Comparison of ENCODE assay signal across 21 mouse cellular contexts in genomic region chr14:62248345-62248744, GRCm38 (mm10). TPM values are rescaled to one million over a fixed set of nuclear protein-coding genes. Genes with fewer than 3 reads are reported as not detected.
A peak's percentile ranks its signal among the peaks of the same experiment; 100 is the strongest.
DNase-seq lines count a peak whose midpoint lies in the region; TF ChIP-seq lines count a peak whose summit lies in the region.
"Had no signal": no experiment of that assay in that cellular context is flagged by ENCODE, and none has a peak within 500 bp of the region (broad histone marks: within the 10 kb centered on the region; RNA-seq: fewer than 3 reads in every experiment).

No protein-coding gene starts in this region.

- H3K4me1 ChIP-seq in small intestine, adult 2 months (ENCODE audit: control insufficient read depth, insufficient read depth, insufficient read length, low read length) = peaks cover 17% of the 10 kb centered on the region
- H3K4me1 ChIP-seq: hindbrain, embryonic 13.5 days; intestine, embryonic 15.5 days had no signal

- no peaks in the 10 kb centered on the region for H3K36me3 ChIP-seq in small intestine, adult 2 months (ENCODE audit: control insufficient read depth, insufficient read depth, low read length)
- H3K36me3 ChIP-seq: forebrain, embryonic 10.5 days; hindbrain, embryonic 10.5 days; hindbrain, embryonic 13.5 days; intestine, embryonic 15.5 days had no signal

- no peak for TF ChIP-seq CTCF in small intestine, adult 2 months (IDR thresholded peaks at IDR 0.05; ENCODE audit: extremely low read depth, insufficient read length, insufficient replicate concordance, low read depth, low read length)

- H3K27ac ChIP-seq in small intestine, adult 2 months (ENCODE audit: insufficient read depth, low read depth, low read length) = 0 out of 2 replicates have a peak overlapping the region, but pooled peaks have one; percentile 4
- H3K27ac ChIP-seq: forebrain, embryonic 10.5 days; forebrain, embryonic 13.5 days; hindbrain, embryonic 10.5 days; hindbrain, embryonic 13.5 days; intestine, embryonic 15.5 days had no signal

- 93% methylated on average over 7 of the region's 7 CpGs for WGBS in small intestine, adult 2 months

- peak; percentile 16 for DNase-seq in adrenal gland, postnatal 10 days
- DNase-seq in adrenal gland, adult 18-20 months (ENCODE audit: low spot score in 2 of 2) = no peak
- peak; percentile 27 for DNase-seq in lung, postnatal 36 days
- no peak for DNase-seq in lung, postnatal 4 days
- no peak for DNase-seq in yolk sac, embryonic 10.5 days (ENCODE audit: low spot score)
- DNase-seq: cerebellum, adult 18-20 months; cerebellum, adult 9-10 months; cerebellum, postnatal 14 days; gastrocnemius, postnatal 10 days; gastrocnemius, postnatal 36 days; heart, postnatal 36 days had no signal

- no peak overlapping the region for H3K4me3 ChIP-seq in small intestine, adult 2 months (ENCODE audit: low read depth, low read length)
- H3K4me3 ChIP-seq: forebrain, embryonic 10.5 days; forebrain, embryonic 13.5 days; hindbrain, embryonic 10.5 days; hindbrain, embryonic 13.5 days; intestine, embryonic 15.5 days had no signal

- H3K27me3 ChIP-seq in small intestine, adult 2 months (ENCODE audit: control insufficient read depth, insufficient read depth, low read length) = no peaks in the 10 kb centered on the region
- H3K27me3 ChIP-seq: forebrain, embryonic 13.5 days; hindbrain, embryonic 13.5 days; intestine, embryonic 15.5 days had no signal

- TF ChIP-seq POLR2A in small intestine, adult 2 months (IDR thresholded peaks at IDR 0.05; ENCODE audit: low read depth, low read length) = no peak

RNA-seq across cellular contexts. Expression of gene Rnaseh2b, which starts 44.0 kb away (rescaled TPM):
- total RNA-seq in adrenal gland, postnatal 10 days (2021) = 10 to 100 TPM; 18.4 to 21.9 TPM
- 10 to 100 TPM in 1 of 2 experiments, 1 to 10 TPM in 1; 9.3 to 15.4 TPM for total RNA-seq in adrenal gland, adult 18-20 months (2021)
- 0.48 and 0.65 TPM in 2 replicates for polyA plus RNA-seq in small intestine, adult 2 months (2012; rRNA removed)

RNA-seq across cellular contexts. Expression of gene Dleu7, which starts 44.5 kb away (rescaled TPM):
- total RNA-seq in adrenal gland, postnatal 10 days (2021) = under 1 TPM; 0.21 to 0.30 TPM
- total RNA-seq in adrenal gland, adult 18-20 months (2021) = not detected
- 0.39 and 0.41 TPM in 2 replicates for polyA plus RNA-seq in small intestine, adult 2 months (2012; rRNA removed)
- total RNA-seq: gastrocnemius, postnatal 36 days; granulocyte monocyte progenitor cell, adult 5-6 weeks; heart, postnatal 36 days; MEL had no signal
- polyA plus RNA-seq: C2C12; CD4-positive, CD25-positive, alpha-beta regulatory T cell, adult 4 months had no signal

Comparison
In these comparisons a context has a peak if more than half of its experiments do, and no peak if none do; other contexts are left out.
1. DNase-seq: peak in adrenal gland, postnatal 10 days (single experiment) and lung, postnatal 36 days (single experiment); none in adrenal gland, adult 18-20 months (0 of 2), lung, postnatal 4 days (0 of 2) and yolk sac, embryonic 10.5 days (single experiment).